Mouse (Mus musculus) myocyte (in vitro differentiated cells): ENCODE measurements around the gene Synrg.

Source experiments
- POLR2A ChIP-seq: IDR thresholded peaks from one replicate; pipeline ENCODE4 v1.6.1; 2011; ENCODE audit warnings: low read depth, mild to moderate bottlenecking, control low read depth, moderate library complexity; ENCODE audit not compliant: insufficient read length
- POLR2AphosphoS2 ChIP-seq: IDR thresholded peaks from one replicate; pipeline ENCODE4 v1.6.1; 2011; ENCODE audit warnings: low read depth, control low read depth; ENCODE audit not compliant: insufficient read length
- USF1 ChIP-seq: IDR thresholded peaks from one replicate; pipeline ENCODE4 v1.6.1; 2011; ENCODE audit warnings: low read depth, mild to moderate bottlenecking, control low read depth, moderate library complexity

GRCm38 (mm10) chr11:84073816-84074764 lies 109.9 kb downstream of the Synrg start:
- TF ChIP-seq POLR2A (no peak), POLR2AphosphoS2 (no peak), USF1 (no peak)
